Mouse (Mus musculus) heart, adult 2 months (tissue): Measurements from ENCODE around the gene Adgrb2.

Experiments used
- CTCF ChIP-seq: fragments of 200-600 bp; IDR thresholded peaks from 2 replicates; pipeline ENCODE4 v1.8.1; 2022; ENCODE audit warnings: antibody characterized with exemption, mild to moderate bottlenecking, moderate library complexity
- EP300 ChIP-seq: fragments of 200-500 bp; IDR thresholded peaks from 2 replicates; pipeline ENCODE4 v1.6.1; 2011; ENCODE audit warnings: low read depth, low read length, control low read depth; ENCODE audit not compliant: insufficient read depth
- POLR2A ChIP-seq: fragments of 200-500 bp; IDR thresholded peaks from 2 replicates; pipeline ENCODE4 v1.6.1; 2011; ENCODE audit warnings: mild to moderate bottlenecking, low read depth, low read length, control low read depth; ENCODE audit not compliant: insufficient read depth

GRCm38 (mm10) chr4:130010723-130011122 is 26.1 kb downstream of the Adgrb2 start:
- TF ChIP-seq CTCF: no peak
- no peak for TF ChIP-seq POLR2A
- no peak for TF ChIP-seq EP300
